Mouse (Mus musculus) kidney, postnatal 25 days (tissue): ENCODE measurements at regions not wholly inside any gene's neighbourhood (a gene's known extent, or its start where the extent isn't known, plus 50 kb on each side); places are given as distances from the start of the nearest gene placed in this dataset.

Experiments
- DNase-seq, 2 experiments: peaks; one replicate each; pipeline ENCODE4 v3.0.0; 2021; ENCODE audit warnings: mixed read lengths in 2 of 2

DNA sequence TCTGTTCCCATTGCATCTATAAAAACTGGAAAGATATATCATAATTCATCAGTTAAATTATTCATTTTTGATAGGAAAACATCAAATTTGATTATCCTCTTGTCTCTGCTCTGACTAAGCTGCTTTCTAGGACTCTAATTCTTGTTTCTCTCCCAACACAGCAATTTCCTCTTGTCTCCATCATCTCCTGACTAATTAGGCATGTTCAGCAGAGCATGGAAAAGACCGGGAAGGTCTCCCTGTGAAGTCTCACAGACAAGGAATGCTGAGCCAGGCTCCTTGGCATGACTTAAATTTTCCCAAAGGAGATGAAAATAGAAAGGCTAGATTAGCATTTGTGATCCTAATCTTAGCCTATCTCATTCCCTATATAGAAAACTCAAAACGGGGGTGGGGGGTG lies 192.3 kb downstream of the Chrna7 start:
- no peak for DNase-seq

DNA sequence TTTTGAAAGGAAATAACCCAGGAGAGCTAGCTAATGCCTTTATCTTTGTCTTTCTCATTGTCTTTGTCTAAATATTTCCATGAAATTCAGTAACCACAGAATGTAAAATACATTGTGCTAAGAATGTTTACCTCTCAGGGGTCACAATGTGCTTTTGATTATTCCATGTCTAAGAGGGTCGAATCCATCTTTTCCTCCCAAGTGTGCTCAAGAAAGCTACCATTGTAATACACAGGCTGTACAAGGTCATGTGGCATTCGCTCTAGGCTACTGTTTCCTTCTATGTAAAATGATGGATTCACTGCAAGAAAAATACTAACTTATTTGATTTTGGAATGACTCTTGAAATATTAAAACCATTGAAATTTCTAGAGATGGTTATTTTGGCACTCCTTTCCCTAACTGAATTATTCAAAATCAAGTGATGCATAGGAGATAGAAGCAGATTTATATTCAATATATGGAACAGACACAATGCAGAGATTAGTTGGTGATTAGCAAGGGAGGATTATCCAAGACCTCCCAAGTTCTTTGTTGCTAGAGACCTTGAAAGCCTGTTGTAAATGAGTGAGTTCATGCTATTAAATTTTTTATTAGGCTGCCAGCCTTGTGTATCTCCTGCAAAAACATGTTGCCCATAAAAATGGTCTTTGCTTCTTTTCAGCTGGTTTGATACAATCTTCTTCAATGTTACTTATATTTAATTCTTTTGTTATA lies 193.4 kb downstream of the Chrna7 start:
- no peak for DNase-seq

DNA sequence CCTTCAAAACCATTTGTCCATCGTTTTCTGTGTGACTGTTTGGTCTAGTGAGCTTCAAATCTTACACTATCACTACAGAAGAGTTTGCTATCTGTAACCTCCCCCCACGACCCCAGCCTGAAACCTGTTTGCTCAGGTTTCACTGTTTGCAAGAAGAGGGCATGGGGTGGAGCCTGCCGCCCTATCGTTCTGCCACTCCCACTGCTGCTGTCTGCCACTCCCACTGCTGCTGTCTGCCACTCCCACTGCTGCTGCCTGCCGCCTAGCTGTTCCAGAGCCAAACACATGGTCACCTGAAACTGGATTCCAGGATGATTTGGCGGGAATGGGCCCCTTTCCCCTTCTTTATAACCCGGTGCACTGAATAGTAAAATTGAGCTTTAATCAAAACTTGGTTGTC lies 157.6 kb upstream of the A26c2 start:
- peak; percentile 3 to 42 for DNase-seq
